Mouse (Mus musculus) ES-E14 (cell line): ENCODE results near the gene Ces2b.

ENCODE experiments used
- HCFC1 ChIP-seq: IDR thresholded peaks from 2 replicates; pipeline ENCODE4 v1.6.1; 2012; ENCODE audit warnings: low read length, inconsistent platforms, borderline replicate concordance; ENCODE audit not compliant: insufficient read depth
- ZC3H11A ChIP-seq: IDR thresholded peaks from 2 replicates; pipeline ENCODE4 v1.6.1; 2012; ENCODE audit warnings: low read depth, mild to moderate bottlenecking, inconsistent platforms, low read length, borderline replicate concordance
- ZNF384 ChIP-seq: IDR thresholded peaks from 2 replicates; pipeline ENCODE4 v1.6.1; 2012; ENCODE audit warnings: low read depth, low read length, inconsistent platforms

DNA sequence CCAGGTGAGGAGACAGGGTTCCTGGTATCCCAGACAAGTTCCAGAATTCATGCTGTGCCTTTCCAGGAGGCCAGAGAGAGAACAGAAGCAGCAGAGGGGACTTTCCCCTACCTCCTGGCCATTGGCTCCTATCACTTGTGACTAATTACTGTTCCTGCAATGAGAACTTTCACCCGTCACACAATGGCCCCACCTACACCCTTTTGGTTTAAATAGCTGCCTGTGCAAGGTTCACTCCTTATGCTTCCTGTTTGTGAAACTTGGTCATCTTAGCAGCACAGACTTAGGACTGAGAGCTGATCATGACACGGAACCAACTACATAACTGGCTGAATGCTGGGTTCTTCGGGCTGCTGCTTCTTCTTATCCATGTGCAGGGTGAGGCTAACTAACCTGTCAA is 15.5 kb downstream of the Ces2b start, which contains the start of gene Ces2c:
- TF ChIP-seq ZC3H11A: no peak
- no peak for TF ChIP-seq HCFC1
- no peak for TF ChIP-seq ZNF384
